ENCODE assay signal across 23 mouse cellular contexts in the genomic region with DNA sequence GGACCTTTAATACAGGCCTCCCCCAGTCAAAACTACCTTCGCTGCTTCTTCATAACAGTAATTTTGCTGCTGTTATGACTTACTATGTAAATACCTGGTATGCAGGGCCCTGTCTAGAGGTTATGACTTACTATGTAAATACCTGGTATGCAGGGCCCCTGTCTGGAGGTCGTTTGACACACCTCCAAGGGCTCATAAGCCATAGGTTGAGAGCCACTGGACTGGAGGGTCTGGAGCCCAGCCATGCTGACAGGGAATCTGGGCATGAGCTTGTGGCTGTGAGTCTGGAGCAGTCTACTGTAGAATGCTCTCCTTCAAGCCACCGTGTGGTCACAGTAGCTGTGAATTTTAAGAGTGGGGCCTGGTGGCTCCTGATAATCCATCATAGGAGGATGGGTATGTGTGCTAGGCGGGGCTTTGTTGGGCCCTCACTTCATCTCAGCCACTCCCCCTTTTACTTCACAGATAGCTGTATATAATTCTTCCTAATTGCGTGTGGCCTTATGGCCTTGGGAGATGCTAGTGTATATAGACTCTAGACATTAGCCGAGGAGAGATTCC. TPM values are rescaled to one million over a fixed set of nuclear protein-coding genes. Genes with fewer than 3 reads are reported as not detected.
DNase-seq lines count a peak whose midpoint lies in the region; ATAC-seq and TF ChIP-seq lines count a peak whose summit lies in the region.
"Had no signal": no experiment of that assay in that cellular context is flagged by ENCODE, and none has a peak within 500 bp of the region (broad histone marks: within the 10 kb centered on the region; RNA-seq: fewer than 3 reads in every experiment).

No protein-coding gene starts in this region.

- no peaks in the 10 kb centered on the region for H3K9me3 ChIP-seq in embryonic facial prominence, embryonic 13.5 days
- no peaks in the 10 kb centered on the region for H3K9me3 ChIP-seq in embryonic facial prominence, embryonic 10.5 days
- H3K9me3 ChIP-seq in kidney, embryonic 16.5 days (ENCODE audit: low read length), result no peaks in the 10 kb centered on the region
- H3K9me3 ChIP-seq in kidney, embryonic 14.5 days (ENCODE audit: control insufficient read depth, low read length), result no peaks in the 10 kb centered on the region
- H3K9me3 ChIP-seq in liver, embryonic 15.5 days (replicated peaks), result no peaks in the 10 kb centered on the region
- H3K9me3 ChIP-seq: forebrain, embryonic 13.5 days; hindbrain, embryonic 10.5 days; kidney, embryonic 15.5 days; limb, embryonic 10.5 days had no signal

- H3K9ac ChIP-seq in embryonic facial prominence, embryonic 13.5 days, result no peak overlapping the region
- H3K9ac ChIP-seq in kidney, embryonic 16.5 days (replicated peaks; ENCODE audit: low read length), result no peak overlapping the region
- H3K9ac ChIP-seq in kidney, embryonic 14.5 days (ENCODE audit: low read depth, low read length), result no peak overlapping the region
- no peak overlapping the region for H3K9ac ChIP-seq in liver, embryonic 15.5 days
- H3K9ac ChIP-seq: forebrain, embryonic 13.5 days; kidney, embryonic 15.5 days had no signal

- 85% methylated on average over 6 of the region's 6 CpGs for WGBS in embryonic facial prominence, embryonic 13.5 days
- WGBS in embryonic facial prominence, embryonic 10.5 days, result 85% methylated on average over 6 of the region's 6 CpGs
- 78% methylated on average over 6 of the region's 6 CpGs for WGBS in kidney, embryonic 16.5 days
- 82% methylated on average over 6 of the region's 6 CpGs for WGBS in kidney, embryonic 14.5 days
- WGBS in liver, embryonic 15.5 days (ENCODE audit: insufficient replicate concordance), result 41% methylated on average over 6 of the region's 6 CpGs

- H3K27me3 ChIP-seq in embryonic facial prominence, embryonic 13.5 days, result no peaks in the 10 kb centered on the region
- no peaks in the 10 kb centered on the region for H3K27me3 ChIP-seq in embryonic facial prominence, embryonic 10.5 days (replicated peaks; ENCODE audit: low read depth, poor library complexity, severe bottlenecking)
- no peaks in the 10 kb centered on the region for H3K27me3 ChIP-seq in kidney, embryonic 16.5 days (ENCODE audit: insufficient read depth, low read length)
- H3K27me3 ChIP-seq in kidney, embryonic 14.5 days (ENCODE audit: control insufficient read depth, insufficient read depth, low read length), result no peaks in the 10 kb centered on the region
- H3K27me3 ChIP-seq in liver, embryonic 15.5 days, result no peaks in the 10 kb centered on the region
- H3K27me3 ChIP-seq: forebrain, embryonic 13.5 days; kidney, embryonic 15.5 days had no signal

- intact Hi-C loops in left cerebral cortex, adult 2 months (cut with DNase I), result no loop called here

- peak; percentile 32; the same call in 1 of the 2 replicates for ATAC-seq in embryonic facial prominence, embryonic 13.5 days (ENCODE audit: insufficient number of reproducible peaks, insufficient read depth, low FRiP score, low TSS enrichment, low read depth)
- peak; percentile 16; the same call in 1 of the 2 replicates for ATAC-seq in kidney, embryonic 16.5 days (ENCODE audit: low FRiP score, low TSS enrichment)
- ATAC-seq in kidney, embryonic 14.5 days (ENCODE audit: low FRiP score, low TSS enrichment), result no peak
- ATAC-seq in common myeloid progenitor, adult 5-6 weeks (replicated peaks; ENCODE audit: low read depth, poor library complexity, severe bottlenecking), result peak; percentile 26; the same call in 1 of the 2 replicates
- peak; percentile 72 for ATAC-seq in liver, embryonic 15.5 days (ENCODE audit: insufficient read depth)
- ATAC-seq: CD4-positive, CD25-positive, alpha-beta regulatory T cell, adult 4 months; forebrain, embryonic 13.5 days had no signal

- H3K27ac ChIP-seq in embryonic facial prominence, embryonic 13.5 days, result no peak overlapping the region
- H3K27ac ChIP-seq in embryonic facial prominence, embryonic 10.5 days (replicated peaks), result no peak overlapping the region
- H3K27ac ChIP-seq in kidney, embryonic 16.5 days (ENCODE audit: low read length), result no peak overlapping the region
- no peak overlapping the region for H3K27ac ChIP-seq in kidney, embryonic 14.5 days (ENCODE audit: low read depth, low read length)
- no peak overlapping the region for H3K27ac ChIP-seq in liver, embryonic 15.5 days (replicated peaks)
- no peak overlapping the region for H3K27ac ChIP-seq in left cerebral cortex, adult 2 months
- H3K27ac ChIP-seq: forebrain, embryonic 13.5 days; hindbrain, embryonic 10.5 days; kidney, embryonic 15.5 days; limb, embryonic 10.5 days; macrophage had no signal

- no peaks in the 10 kb centered on the region for H3K4me1 ChIP-seq in embryonic facial prominence, embryonic 13.5 days
- H3K4me1 ChIP-seq in embryonic facial prominence, embryonic 10.5 days, result no peaks in the 10 kb centered on the region
- no peaks in the 10 kb centered on the region for H3K4me1 ChIP-seq in kidney, embryonic 16.5 days (ENCODE audit: insufficient read depth, low read length)
- no peaks in the 10 kb centered on the region for H3K4me1 ChIP-seq in kidney, embryonic 14.5 days (ENCODE audit: control insufficient read depth, insufficient read depth, low read length)
- peaks cover 14% of the 10 kb centered on the region for H3K4me1 ChIP-seq in liver, embryonic 15.5 days (replicated peaks)
- H3K4me1 ChIP-seq: forebrain, embryonic 13.5 days; hindbrain, embryonic 10.5 days; kidney, embryonic 15.5 days; limb, embryonic 10.5 days had no signal

- no peak overlapping the region for H3K4me3 ChIP-seq in embryonic facial prominence, embryonic 13.5 days
- H3K4me3 ChIP-seq in embryonic facial prominence, embryonic 10.5 days, result no peak overlapping the region
- no peak overlapping the region for H3K4me3 ChIP-seq in kidney, embryonic 16.5 days (ENCODE audit: low read length)
- H3K4me3 ChIP-seq in kidney, embryonic 14.5 days (ENCODE audit: low read length), result no peak overlapping the region
- H3K4me3 ChIP-seq in liver, embryonic 15.5 days (replicated peaks), result no peak overlapping the region
- no peak overlapping the region for H3K4me3 ChIP-seq in left cerebral cortex, adult 2 months
- H3K4me3 ChIP-seq: forebrain, embryonic 13.5 days; hindbrain, embryonic 10.5 days; kidney, embryonic 15.5 days; limb, embryonic 10.5 days had no signal

- TF ChIP-seq CTCF in left cerebral cortex, adult 2 months (IDR thresholded peaks at IDR 0.05), result no peak

- DNase-seq in embryonic facial prominence, embryonic 10.5 days (ENCODE audit: low spot score), result no peak
- no peak for DNase-seq in left cerebral cortex, adult 2 months (ENCODE audit: extremely low spot score in 1 of 2, low spot score in 2 of 2)
- no peak for DNase-seq in embryo, embryonic 11 days
- DNase-seq: adrenal gland, postnatal 36 days; cerebellum, adult 9-10 months; midbrain, embryonic 14.5 days; retina, postnatal 1 day; right cerebral cortex, postnatal 4 days; thymus, adult 2 months had no signal

- peaks cover 54% of the 10 kb centered on the region for H3K36me3 ChIP-seq in embryonic facial prominence, embryonic 13.5 days
- peaks cover 46% of the 10 kb centered on the region for H3K36me3 ChIP-seq in embryonic facial prominence, embryonic 10.5 days (replicated peaks)
- peaks cover 7% of the 10 kb centered on the region for H3K36me3 ChIP-seq in kidney, embryonic 16.5 days (ENCODE audit: insufficient read depth, low read length)
- H3K36me3 ChIP-seq in kidney, embryonic 14.5 days (ENCODE audit: control insufficient read depth, insufficient read depth, low read length), result peaks cover 5% of the 10 kb centered on the region; the same call in 1 of the 2 replicates
- H3K36me3 ChIP-seq in liver, embryonic 15.5 days (replicated peaks), result peaks cover 35% of the 10 kb centered on the region

- H3K4me2 ChIP-seq in embryonic facial prominence, embryonic 13.5 days, result no peak overlapping the region
- H3K4me2 ChIP-seq in kidney, embryonic 16.5 days (replicated peaks; ENCODE audit: low read depth, low read length), result no peak overlapping the region
- H3K4me2 ChIP-seq in kidney, embryonic 14.5 days (replicated peaks; ENCODE audit: low read depth, low read length), result no peak overlapping the region
- H3K4me2 ChIP-seq in liver, embryonic 15.5 days, result no peak overlapping the region
- H3K4me2 ChIP-seq: forebrain, embryonic 13.5 days; kidney, embryonic 15.5 days had no signal

RNA-seq across cellular contexts. Expression of a gene that starts 30.6 kb away (rescaled TPM):
- 0.25 TPM in 1 of 2 replicates, not detected in the other for polyA plus RNA-seq in embryonic facial prominence, embryonic 13.5 days (2015; fragmentation: Nextera tagmentation; extraction: Ambion mirVana)
- 0.05 TPM in 1 of 2 replicates, not detected in the other for polyA plus RNA-seq in embryonic facial prominence, embryonic 10.5 days (2016; fragmentation: Nextera tagmentation; extraction: Ambion mirVana)
- polyA plus RNA-seq in kidney, embryonic 16.5 days (2015; fragmentation: Nextera tagmentation; extraction: Ambion mirVana), result 0.06 TPM in 1 of 2 replicates, not detected in the other
- 0.07 TPM in 1 of 2 replicates, not detected in the other for polyA plus RNA-seq in kidney, embryonic 14.5 days (2014; fragmentation: Nextera tagmentation; extraction: Ambion mirVana)
- total RNA-seq in common myeloid progenitor, adult 5-6 weeks (2017), result not detected in 2 replicates
- not detected in 2 replicates for polyA plus RNA-seq in liver, embryonic 15.5 days (2015; fragmentation: Nextera tagmentation; extraction: Ambion mirVana)
- not detected for total RNA-seq in left cerebral cortex, adult 2 months (2021)
- total RNA-seq: adrenal gland, postnatal 36 days; granulocyte monocyte progenitor cell, adult 5-6 weeks; neutrophil, adult 5-6 weeks had no signal
- polyA plus RNA-seq: forebrain, embryonic 13.5 days; G1E; hindbrain, embryonic 10.5 days; kidney, embryonic 15.5 days; limb, embryonic 10.5 days; macrophage; midbrain, embryonic 14.5 days had no signal
